Mouse (Mus musculus) hindbrain, embryonic 16.5 days (tissue): ENCODE measurements around the gene Sash1. TPM values are rescaled to one million over a fixed set of nuclear protein-coding genes. Genes with fewer than 3 reads are reported as not detected.

Experiments
- ATAC-seq: fragments of 200-750 bp; cut with Nextera tagmentation; 2 replicates; pipeline ENCODE4 v1.8.0; 2017; ENCODE audit warnings: moderate TSS enrichment, moderate library complexity
- H3K27ac ChIP-seq: fragments of 300-500 bp; sonication (generic); 2 replicates; pipeline ENCODE4 v1.5.1; 2014; ENCODE audit warnings: low read depth, mild to moderate bottlenecking, control low read depth, low read length, moderate library complexity
- H3K27me3 ChIP-seq: fragments of 300-500 bp; sonication (generic); replicated peaks from 2 replicates; pipeline ENCODE4 v1.6.1; 2014; ENCODE audit warnings: low read length; ENCODE audit not compliant: control insufficient read depth, insufficient read depth
- H3K36me3 ChIP-seq: fragments of 300-500 bp; sonication (generic); 2 replicates; pipeline ENCODE4 v1.6.1; 2014; ENCODE audit warnings: mild to moderate bottlenecking, low read length, moderate library complexity, mixed read lengths; ENCODE audit not compliant: control insufficient read depth, insufficient read depth
- H3K4me1 ChIP-seq: fragments of 300-500 bp; sonication (generic); 2 replicates; pipeline ENCODE4 v1.6.1; 2014; ENCODE audit warnings: low read depth, low read length; ENCODE audit not compliant: control insufficient read depth, insufficient read depth
- H3K4me2 ChIP-seq: fragments of 300-500 bp; sonication (generic); 2 replicates; pipeline ENCODE4 v1.6.1; 2014; ENCODE audit warnings: mild to moderate bottlenecking, low read length, control low read depth, moderate library complexity
- H3K4me3 ChIP-seq: fragments of 300-500 bp; sonication (generic); 2 replicates; pipeline ENCODE4 v1.5.1; 2014; ENCODE audit warnings: mild to moderate bottlenecking, low read length, control low read depth, moderate library complexity
- H3K9ac ChIP-seq: fragments of 300-500 bp; sonication (generic); 2 replicates; pipeline ENCODE4 v1.6.1; 2014; ENCODE audit warnings: low read depth, mild to moderate bottlenecking, control low read depth, low read length, moderate library complexity
- H3K9me3 ChIP-seq: fragments of 300-500 bp; sonication (generic); 2 replicates; pipeline ENCODE4 v1.6.1; 2014; ENCODE audit warnings: mild to moderate bottlenecking, low read length, moderate library complexity; ENCODE audit not compliant: control insufficient read depth
- WGBS: fragments of 180-500 bp; shearing (Covaris S2); extraction: QIAGEN DNeasy Blood & Tissue Kit; methylation state at CpG from one replicate; pipeline ENCODE4 v1.1.7; 2014; 5-methylcytosine and 5-hydroxymethylcytosine counted together
- polyA plus RNA-seq: library from polyadenylated mRNA; unstranded; fragments of >200 nt; fragmentation: Nextera tagmentation; extraction: Ambion mirVana; gene quantifications from 2 replicates; pipeline ENCODE4 v1.2.1, GENCODE M21; 2015

The Sash1 gene
- polyA plus RNA-seq, 1 experiment from 2014 or later: 4.2 TPM

GRCm38 (mm10) chr10:8871935-8872334 is 13.9 kb downstream of the Sash1 start:
- no peak overlapping the region for H3K4me2 ChIP-seq
- WGBS: 62% methylated on average over 1 of the region's 1 CpGs
- no peaks in the 10 kb centered on the region for H3K9me3 ChIP-seq
- no peak overlapping the region for H3K4me3 ChIP-seq
- no peak overlapping the region for H3K27ac ChIP-seq
- no peaks in the 10 kb centered on the region for H3K27me3 ChIP-seq
- no peak for ATAC-seq
- no peaks in the 10 kb centered on the region for H3K4me1 ChIP-seq
- no peaks in the 10 kb centered on the region for H3K36me3 ChIP-seq
- H3K9ac ChIP-seq: no peak overlapping the region

GRCm38 (mm10) chr10:8870368-8870767 is 15.5 kb downstream of the Sash1 start:
- 91% methylated on average over 3 of the region's 3 CpGs for WGBS
- Histone ChIP-seq H3K4me1 (no peaks in the 10 kb centered on the region), H3K4me2 (no peak overlapping the region), H3K36me3 (no peaks in the 10 kb centered on the region), H3K9ac (no peak overlapping the region), H3K9me3 (no peaks in the 10 kb centered on the region), H3K4me3 (no peak overlapping the region), H3K27ac (no peak overlapping the region), H3K27me3 (no peaks in the 10 kb centered on the region)
- ATAC-seq: no peak

GRCm38 (mm10) chr10:8866062-8866642 is 19.7 kb downstream of the Sash1 start:
- no peaks in the 10 kb centered on the region for H3K36me3 ChIP-seq
- H3K4me2 ChIP-seq: no peak overlapping the region
- no peak overlapping the region for H3K9ac ChIP-seq
- no peak overlapping the region for H3K4me3 ChIP-seq
- ATAC-seq: 0 out of 2 replicates have a peak, but pooled peaks have one; percentile 11
- no peaks in the 10 kb centered on the region for H3K27me3 ChIP-seq
- no peaks in the 10 kb centered on the region for H3K9me3 ChIP-seq
- WGBS: 80% methylated on average over 4 of the region's 4 CpGs
- H3K27ac ChIP-seq: no peak overlapping the region
- H3K4me1 ChIP-seq: no peaks in the 10 kb centered on the region; the same call in 1 of the 2 replicates

- Histone ChIP-seq H3K36me3 (no peaks in the 10 kb centered on the region), H3K9ac (no peak overlapping the region), H3K9me3 (no peaks in the 10 kb centered on the region), H3K4me3 (no peak overlapping the region), H3K4me2 (no peak overlapping the region), H3K27me3 (no peaks in the 10 kb centered on the region), H3K27ac (no peak overlapping the region), H3K4me1 (no peaks in the 10 kb centered on the region; the same call in 1 of the 2 replicates)
- 65% methylated on average over 9 of the region's 9 CpGs for WGBS
- no peak for ATAC-seq
Observed at GRCm38 (mm10) chr10:8860655-8861054, 25.2 kb downstream of the Sash1 start.

- no peak overlapping the region for H3K4me3 ChIP-seq
- no peaks in the 10 kb centered on the region for H3K27me3 ChIP-seq
- no peaks in the 10 kb centered on the region for H3K9me3 ChIP-seq
- no peak overlapping the region for H3K27ac ChIP-seq
- no peaks in the 10 kb centered on the region; the same call in 1 of the 2 replicates for H3K4me1 ChIP-seq
- WGBS: 96% methylated on average over 7 of the region's 7 CpGs
- no peaks in the 10 kb centered on the region for H3K36me3 ChIP-seq
- no peak for ATAC-seq
- no peak overlapping the region for H3K4me2 ChIP-seq
- no peak overlapping the region for H3K9ac ChIP-seq
Observed at GRCm38 (mm10) chr10:8858718-8859117, 27.2 kb downstream of the Sash1 start.

- no peak for ATAC-seq
- Histone ChIP-seq H3K4me2 (no peak overlapping the region), H3K36me3 (no peaks in the 10 kb centered on the region), H3K4me1 (no peaks in the 10 kb centered on the region), H3K27ac (no peak overlapping the region), H3K9ac (no peak overlapping the region), H3K4me3 (no peak overlapping the region), H3K27me3 (no peaks in the 10 kb centered on the region), H3K9me3 (no peaks in the 10 kb centered on the region)
- WGBS: 85% methylated on average over 2 of the region's 2 CpGs
Observed at GRCm38 (mm10) chr10:8856942-8857341, 28.9 kb downstream of the Sash1 start.

- no peaks in the 10 kb centered on the region for H3K27me3 ChIP-seq
- H3K9me3 ChIP-seq: no peaks in the 10 kb centered on the region
- WGBS: 76% methylated on average over 7 of the region's 7 CpGs
- no peak overlapping the region for H3K9ac ChIP-seq
- no peak for ATAC-seq
- no peaks in the 10 kb centered on the region for H3K4me1 ChIP-seq
- H3K27ac ChIP-seq: no peak overlapping the region
- H3K4me3 ChIP-seq: no peak overlapping the region
- H3K4me2 ChIP-seq: no peak overlapping the region
- no peaks in the 10 kb centered on the region for H3K36me3 ChIP-seq
Observed at GRCm38 (mm10) chr10:8853326-8853725, 32.5 kb downstream of the Sash1 start.

GRCm38 (mm10) chr10:8851625-8852024 is 34.2 kb downstream of the Sash1 start:
- no peak overlapping the region for H3K9ac ChIP-seq
- H3K36me3 ChIP-seq: no peaks in the 10 kb centered on the region
- no peak overlapping the region for H3K27ac ChIP-seq
- no peak overlapping the region for H3K4me3 ChIP-seq
- no peak overlapping the region for H3K4me2 ChIP-seq
- WGBS: 84% methylated on average over 10 of the region's 10 CpGs
- H3K9me3 ChIP-seq: no peaks in the 10 kb centered on the region
- ATAC-seq: no peak
- no peaks in the 10 kb centered on the region for H3K27me3 ChIP-seq
- H3K4me1 ChIP-seq: peaks cover 6% of the 10 kb centered on the region; the same call in 1 of the 2 replicates

- H3K4me2 ChIP-seq: no peak overlapping the region
- H3K27me3 ChIP-seq: no peaks in the 10 kb centered on the region
- peak; percentile 59 for ATAC-seq
- H3K36me3 ChIP-seq: no peaks in the 10 kb centered on the region
- H3K9ac ChIP-seq: no peak overlapping the region
- H3K4me3 ChIP-seq: no peak overlapping the region
- H3K9me3 ChIP-seq: no peaks in the 10 kb centered on the region
- peaks cover 6% of the 10 kb centered on the region; the same call in 1 of the 2 replicates for H3K4me1 ChIP-seq
- WGBS: 43% methylated on average over 4 of the region's 4 CpGs
- no peak overlapping the region for H3K27ac ChIP-seq
Observed at GRCm38 (mm10) chr10:8847974-8848373, 37.9 kb downstream of the Sash1 start.
